Mouse (Mus musculus) ZHBTc4 (cell line): ENCODE data around the gene Myzap.
A peak's percentile ranks its signal among the peaks of the same experiment; 100 is the strongest.

Source experiments
- DNase-seq: peaks from one replicate; pipeline ENCODE4 v3.0.0-alpha.2; 2011; ENCODE audit warnings: low read depth, low spot score

The Myzap gene

DNA sequence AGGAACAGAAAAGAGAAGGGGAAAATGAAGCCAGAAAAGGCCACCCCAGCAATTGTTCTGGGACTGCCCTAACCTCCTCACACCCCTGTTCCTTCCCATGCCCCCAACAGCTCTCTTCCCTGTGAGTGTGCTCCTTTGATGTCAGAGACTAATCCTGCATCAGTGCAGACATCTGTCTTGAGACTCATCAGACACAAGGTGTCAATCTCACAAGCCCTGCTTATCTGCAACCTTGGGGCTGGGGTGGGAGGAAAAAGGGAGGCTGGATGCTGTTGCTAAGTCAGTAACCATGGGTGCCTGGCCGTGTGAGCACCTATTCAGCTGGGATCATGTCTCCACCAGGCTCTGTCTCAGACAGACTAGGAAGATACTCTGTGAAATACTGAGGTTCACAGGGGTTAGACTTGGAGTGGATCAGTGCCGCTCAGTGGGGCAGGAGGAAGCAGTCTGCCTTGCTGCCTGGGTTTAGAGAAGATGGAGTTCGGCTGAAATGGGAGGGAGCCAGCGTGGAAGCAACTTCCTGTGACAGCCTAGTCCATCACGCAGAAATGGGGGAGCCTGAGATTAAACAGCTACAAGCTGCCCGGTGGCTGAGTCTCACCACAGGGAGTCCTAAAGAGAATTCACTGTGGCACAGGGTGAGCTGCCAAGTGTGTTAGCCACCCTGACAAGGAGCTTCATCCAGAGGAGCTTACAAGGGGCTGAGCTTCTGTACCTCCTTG, 12.9 kb upstream of the Myzap start:
- DNase-seq: no peak

- DNase-seq: no peak
Measured at GRCm38 (mm10) chr9:71599861-71600260, 7.7 kb upstream of the Myzap start.

- DNase-seq: no peak
Measured at GRCm38 (mm10) chr9:71596888-71597287, 4.7 kb upstream of the Myzap start.

DNA sequence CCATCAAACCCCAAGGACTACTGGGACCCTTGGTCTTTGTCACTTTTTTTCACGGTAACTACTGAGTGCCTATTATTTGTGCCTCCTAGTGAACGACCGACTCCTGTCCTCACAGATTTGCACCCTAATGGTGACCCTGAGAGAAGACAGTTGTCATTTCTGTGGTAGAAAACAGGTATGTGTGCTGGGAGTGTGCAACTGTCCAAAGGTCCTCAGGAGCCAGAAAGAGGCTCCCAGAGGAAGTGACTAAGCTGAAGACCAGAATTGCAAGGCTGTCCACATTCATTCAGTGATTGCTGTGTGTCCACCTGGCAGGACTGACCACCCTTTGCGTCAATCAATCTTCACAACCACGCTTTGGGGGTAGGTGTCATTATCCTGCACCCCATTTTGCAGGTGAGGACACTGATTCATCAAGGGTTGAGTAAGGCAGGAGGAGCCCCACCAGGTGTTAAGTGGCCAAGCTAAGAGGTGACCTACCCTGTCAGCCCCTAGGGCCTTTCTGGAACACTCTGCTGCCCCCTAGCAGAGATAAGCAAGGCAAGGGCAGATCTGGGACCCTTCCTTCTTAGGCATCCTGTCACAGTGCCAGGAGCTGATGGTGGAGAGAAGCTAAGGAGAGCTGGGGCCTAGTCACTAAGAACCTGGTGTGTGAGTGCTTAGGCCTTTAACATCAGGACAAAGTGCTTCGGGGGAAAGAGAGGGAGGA, 571 bp upstream of the Myzap start:
- no peak for DNase-seq

GRCm38 (mm10) chr9:71591106-71591505, 1.1 kb downstream of the Myzap start:
- no peak for DNase-seq

- no peak for DNase-seq
Measured at GRCm38 (mm10) chr9:71589771-71590170, 2.4 kb downstream of the Myzap start.

DNA sequence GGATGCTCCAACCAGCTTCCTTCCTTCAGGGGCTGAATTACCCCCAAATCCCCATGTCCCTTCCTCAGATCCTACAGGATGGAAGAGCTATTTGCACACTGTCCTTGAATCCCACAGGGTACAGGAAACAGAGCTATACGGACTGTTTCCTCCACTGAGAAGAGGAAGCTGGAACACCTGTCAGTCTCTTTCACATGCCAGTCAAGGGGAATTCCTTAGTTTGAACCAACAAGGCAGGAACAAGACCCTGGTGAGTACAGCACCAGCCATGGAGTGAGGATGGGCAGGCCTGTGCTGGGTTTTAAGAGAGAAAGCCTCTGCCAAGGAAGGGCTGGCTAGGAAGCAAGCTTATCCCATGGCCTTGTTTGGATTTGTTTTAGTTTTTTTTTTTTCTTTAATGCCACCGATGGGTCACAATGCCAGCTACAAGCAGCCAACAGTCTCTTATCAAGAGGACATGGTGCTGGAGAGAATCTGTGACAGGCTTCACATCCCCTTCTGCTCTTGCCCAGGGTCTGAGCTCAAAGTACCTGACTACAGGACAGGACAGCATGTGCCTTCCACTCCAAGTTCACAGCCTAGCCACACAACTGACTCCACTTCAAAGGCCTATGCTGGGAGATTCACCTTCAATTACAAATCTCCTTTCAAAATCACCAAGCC, 3.1 kb downstream of the Myzap start:
- no peak for DNase-seq

GRCm38 (mm10) chr9:71586408-71586807, 5.8 kb downstream of the Myzap start:
- no peak for DNase-seq

DNA sequence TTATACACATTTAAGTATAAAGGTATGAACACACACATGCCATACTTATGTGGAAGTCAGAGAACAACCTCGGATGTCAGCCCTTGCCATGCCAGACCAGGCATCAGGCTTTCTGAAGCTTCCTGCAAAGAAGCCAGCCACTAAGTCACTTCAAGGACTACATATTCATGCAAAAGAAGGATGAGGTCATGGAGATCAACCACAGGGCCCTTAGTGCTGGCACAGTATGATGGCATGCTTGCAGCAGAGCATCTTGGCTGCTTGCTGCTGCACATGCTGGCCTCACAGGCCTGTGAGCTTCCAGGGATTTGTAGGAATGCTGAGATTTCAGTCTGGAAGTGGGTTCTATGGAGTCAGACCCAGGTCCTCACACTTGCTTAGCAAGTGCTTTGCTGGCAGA, 9.4 kb downstream of the Myzap start:
- DNase-seq: no peak

GRCm38 (mm10) chr9:71578896-71579564, 13.1 kb downstream of the Myzap start:
- DNase-seq: no peak

DNA sequence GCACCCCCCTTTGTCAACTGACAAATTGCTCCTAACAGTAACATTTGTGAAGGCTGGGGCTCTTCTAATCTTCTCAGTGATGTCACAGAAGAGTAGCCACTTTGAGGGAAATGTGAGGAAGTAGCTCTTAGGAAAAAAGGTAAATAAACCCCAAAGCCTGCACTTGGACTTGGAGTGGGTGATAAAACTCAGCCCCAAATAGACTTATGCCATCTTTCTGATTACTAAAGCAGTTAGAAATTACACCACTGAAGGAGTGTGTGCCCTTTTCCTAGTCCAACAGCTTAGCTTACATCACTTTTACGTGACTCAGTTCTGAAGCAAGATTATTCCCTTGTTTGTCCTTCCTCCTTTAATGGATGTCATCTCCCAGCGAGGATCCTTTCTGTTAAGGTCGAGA, 17.7 kb downstream of the Myzap start:
- DNase-seq: no peak

DNA sequence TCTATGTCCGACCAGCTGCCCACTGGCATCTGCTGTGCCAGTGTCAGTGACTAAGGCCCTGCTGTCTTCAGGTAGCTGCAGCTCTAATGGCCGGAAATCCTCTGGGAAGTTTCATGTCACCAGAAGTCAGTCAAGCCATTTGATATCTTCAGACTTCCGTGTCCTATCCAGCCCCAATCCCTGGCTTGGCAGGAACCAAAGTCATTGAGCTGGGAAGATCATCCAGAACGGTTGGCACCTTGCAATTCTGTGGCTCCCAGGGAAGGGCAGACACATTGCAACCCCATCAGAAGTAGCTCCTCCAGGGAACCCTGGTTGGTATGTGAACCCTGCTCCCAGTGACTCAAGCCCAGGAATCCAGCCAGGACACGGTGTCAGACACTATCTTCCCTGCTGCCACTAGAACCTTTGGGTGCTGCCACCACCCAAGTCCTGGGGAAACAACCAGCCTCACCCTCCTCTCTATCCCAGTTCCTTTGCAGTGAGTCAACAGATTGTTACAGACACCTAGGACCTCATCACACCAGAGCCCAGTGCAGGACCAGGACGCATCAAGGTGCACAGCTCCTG, 18.3 kb downstream of the Myzap start:
- DNase-seq: no peak

DNA sequence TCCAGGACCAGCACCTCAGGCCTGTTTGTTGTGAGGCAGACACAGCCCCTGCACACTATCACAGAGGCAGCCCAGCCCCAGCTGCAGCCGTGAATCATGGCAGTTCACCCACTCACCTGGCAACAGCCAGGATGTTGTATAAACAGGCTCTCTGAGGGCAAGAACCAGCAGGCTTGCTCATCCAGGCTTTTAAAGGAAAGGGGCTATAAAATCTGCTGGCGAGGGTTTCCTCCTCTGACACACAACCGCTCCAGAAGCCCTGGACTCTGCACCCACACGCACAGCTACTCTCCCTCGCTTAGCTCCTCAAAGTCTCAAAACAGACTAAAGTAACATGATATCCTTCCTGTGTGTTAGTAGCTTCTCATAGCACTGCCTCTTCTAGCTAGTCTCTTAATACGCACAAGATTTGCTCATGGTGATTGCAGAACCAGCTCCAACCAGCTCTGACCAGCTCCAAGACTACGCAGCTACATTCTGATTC, 21.0 kb downstream of the Myzap start:
- DNase-seq: no peak

DNA sequence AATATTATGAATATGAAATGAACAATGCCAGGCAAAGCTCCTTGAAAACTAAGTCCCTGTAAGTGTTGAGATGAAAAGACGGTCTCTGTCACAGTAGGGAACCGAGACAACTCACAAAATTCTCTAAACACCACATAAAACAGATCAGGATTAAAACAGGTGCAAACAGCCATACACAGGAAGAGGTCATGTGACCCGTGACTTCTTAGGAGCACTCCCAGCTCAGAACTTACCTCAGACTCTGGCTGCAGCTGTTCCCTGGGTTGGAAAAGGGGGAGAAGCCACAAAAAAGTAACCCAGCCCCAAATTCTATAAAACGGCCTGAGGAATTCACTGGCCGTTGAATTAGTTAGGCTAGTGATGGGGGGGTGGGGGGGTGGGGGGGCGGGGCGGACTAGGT, 22.0 kb downstream of the Myzap start:
- no peak for DNase-seq

- no peak for DNase-seq
Measured at GRCm38 (mm10) chr9:71568323-71568942, 23.7 kb downstream of the Myzap start.

- no peak for DNase-seq
Measured at GRCm38 (mm10) chr9:71567391-71567790, 24.8 kb downstream of the Myzap start.

GRCm38 (mm10) chr9:71566763-71567162, 25.4 kb downstream of the Myzap start:
- peak; percentile 54 for DNase-seq

- no peak for DNase-seq
Measured at GRCm38 (mm10) chr9:71557737-71558136, 34.4 kb downstream of the Myzap start.

DNA sequence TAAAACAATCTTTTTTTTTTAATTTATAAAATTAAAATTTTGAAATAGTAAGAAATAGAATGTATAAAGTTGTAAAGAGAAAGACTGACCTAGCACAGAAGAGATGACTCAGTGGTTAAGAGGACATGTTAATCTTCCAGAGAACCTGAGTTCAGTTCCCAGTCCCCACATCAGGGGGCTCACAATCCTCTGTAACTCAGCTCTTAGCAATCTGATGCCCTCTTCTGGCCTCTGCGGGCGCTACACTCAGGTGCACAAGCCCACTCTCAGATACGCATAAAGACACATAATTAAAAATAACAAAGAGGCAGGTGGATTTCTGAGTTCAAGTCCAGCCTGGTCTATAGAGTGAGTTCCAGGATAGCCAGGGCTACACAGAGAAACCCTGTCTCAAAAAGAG, 38.2 kb downstream of the Myzap start:
- DNase-seq: peak; percentile 55

- no peak for DNase-seq
Measured at GRCm38 (mm10) chr9:71550176-71550575, 42.0 kb downstream of the Myzap start.

- DNase-seq: no peak
Measured at GRCm38 (mm10) chr9:71547704-71548275, 44.4 kb downstream of the Myzap start.
